Mouse (Mus musculus) left cerebral cortex, adult 2 months (tissue): ENCODE data around the gene Plpp2. TPM values are rescaled to one million over a fixed set of nuclear protein-coding genes. Genes with fewer than 3 reads are reported as not detected.
A peak's percentile ranks its signal among the peaks of the same experiment; 100 is the strongest.

Experiments
- DNase-seq, 2 experiments: peaks; one replicate each; pipeline ENCODE4 v3.0.0; 2021 to 2022; ENCODE audit warnings: low spot score in 2 of 2, mixed read lengths in 1 of 2; ENCODE audit errors: extremely low spot score in 1 of 2
- H3K27ac ChIP-seq: fragments of 200-600 bp; 2 replicates; pipeline ENCODE4 v1.8.1; 2022
- H3K4me3 ChIP-seq: fragments of 200-600 bp; 2 replicates; pipeline ENCODE4 v1.8.1; 2022
- CTCF ChIP-seq: fragments of 200-600 bp; IDR thresholded peaks from 2 replicates; pipeline ENCODE4 v1.8.1; 2022; ENCODE audit warnings: antibody characterized with exemption, mild to moderate bottlenecking, moderate library complexity
- intact Hi-C: fragments of 180-260 bp; cut with DNase I; formaldehyde crosslinking; loops from one replicate; pipeline ENCODE4 v1.15.1; 2025
- total RNA-seq, 2 experiments: library from RNA; stranded (reverse); gene quantifications; 2 replicates each; pipeline ENCODE4 v1.2.3; 2021

The Plpp2 gene
- total RNA-seq, 2 experiments from 2014 or later, result 2.2 to 3.4 TPM

- intact Hi-C loops, result no loop called here
- no peak for TF ChIP-seq CTCF
These were observed 36.3 kb upstream of the Plpp2 start for GRCm38 (mm10) chr10:79569921-79570320.

GRCm38 (mm10) chr10:79559716-79560115 lies 26.1 kb upstream of the Plpp2 start:
- no peak overlapping the region for H3K4me3 ChIP-seq
- no peak for DNase-seq
- no peak overlapping the region for H3K27ac ChIP-seq
- TF ChIP-seq CTCF, result no peak
- intact Hi-C loops, result no loop called here

More at GRCm38 (mm10) chr10:79569921-79570320, 36.3 kb upstream of the Plpp2 start:
- H3K4me3 ChIP-seq, result no peak overlapping the region
- DNase-seq, result no peak
- H3K27ac ChIP-seq, result no peak overlapping the region

GRCm38 (mm10) chr10:79557496-79557895 lies 23.9 kb upstream of the Plpp2 start:
- no peak for TF ChIP-seq CTCF
- DNase-seq, result no peak
- Histone ChIP-seq H3K4me3 (no peak overlapping the region), H3K27ac (no peak overlapping the region)
- intact Hi-C loops, result no loop called here

- H3K27ac ChIP-seq, result no peak overlapping the region
- intact Hi-C loops, result no loop called here
- no peak for TF ChIP-seq CTCF
- no peak for DNase-seq
- H3K4me3 ChIP-seq, result no peak overlapping the region
These were observed 23.4 kb upstream of the Plpp2 start for GRCm38 (mm10) chr10:79556951-79557350.

GRCm38 (mm10) chr10:79555238-79555724 lies 21.7 kb upstream of the Plpp2 start:
- peak overlapping the region; percentile 92 for H3K4me3 ChIP-seq
- intact Hi-C loops, result no loop called here
- no peak for DNase-seq
- no peak overlapping the region for H3K27ac ChIP-seq
- no peak for TF ChIP-seq CTCF

GRCm38 (mm10) chr10:79554330-79555237 lies 21.0 kb upstream of the Plpp2 start, which contains the start of gene Mier2:
Gene Mier2 (minus strand): TSS chr10:79555199.
- DNase-seq, result peak; percentile 87 to 89
- TF ChIP-seq CTCF, result no peak
- peak within 1 kb of the TSS; percentile 92 for H3K4me3 ChIP-seq
- H3K27ac ChIP-seq, result peak within 1 kb of the TSS; percentile 93
- intact Hi-C loops, result no loop called here

- no peak for TF ChIP-seq CTCF
- Histone ChIP-seq H3K4me3 (peak overlapping the region; percentile 92), H3K27ac (no peak overlapping the region)
- intact Hi-C loops, result no loop called here
- no peak for DNase-seq
These were observed 20.1 kb upstream of the Plpp2 start for GRCm38 (mm10) chr10:79553691-79554090.

GRCm38 (mm10) chr10:79553176-79553575 lies 19.6 kb upstream of the Plpp2 start:
- intact Hi-C loops, result no loop called here
- TF ChIP-seq CTCF, result no peak
- no peak for DNase-seq
- H3K4me3 ChIP-seq, result no peak overlapping the region
- no peak overlapping the region for H3K27ac ChIP-seq

DNA sequence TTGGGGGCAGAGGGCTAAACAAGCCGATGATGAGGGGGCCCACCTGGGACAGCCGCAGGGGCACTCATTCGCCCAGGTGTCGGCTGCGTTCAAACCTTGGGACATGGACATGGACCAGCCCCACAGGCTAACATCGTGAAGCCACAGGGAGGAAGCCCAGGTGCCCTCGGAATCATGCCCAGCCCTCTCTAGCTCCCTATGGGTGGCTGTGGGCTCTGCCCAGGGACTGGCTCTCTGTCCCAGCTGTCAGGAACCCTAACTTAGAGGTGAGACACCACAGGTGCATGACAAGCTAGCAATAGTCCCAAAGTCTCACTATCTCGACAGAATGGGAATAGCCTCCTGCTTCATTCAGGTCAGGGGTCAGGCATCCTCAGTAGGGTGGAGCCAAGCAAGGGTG lies 18.9 kb upstream of the Plpp2 start:
- H3K4me3 ChIP-seq, result no peak overlapping the region
- TF ChIP-seq CTCF, result no peak
- intact Hi-C loops, result no loop called here
- no peak for DNase-seq
- no peak overlapping the region for H3K27ac ChIP-seq

DNA sequence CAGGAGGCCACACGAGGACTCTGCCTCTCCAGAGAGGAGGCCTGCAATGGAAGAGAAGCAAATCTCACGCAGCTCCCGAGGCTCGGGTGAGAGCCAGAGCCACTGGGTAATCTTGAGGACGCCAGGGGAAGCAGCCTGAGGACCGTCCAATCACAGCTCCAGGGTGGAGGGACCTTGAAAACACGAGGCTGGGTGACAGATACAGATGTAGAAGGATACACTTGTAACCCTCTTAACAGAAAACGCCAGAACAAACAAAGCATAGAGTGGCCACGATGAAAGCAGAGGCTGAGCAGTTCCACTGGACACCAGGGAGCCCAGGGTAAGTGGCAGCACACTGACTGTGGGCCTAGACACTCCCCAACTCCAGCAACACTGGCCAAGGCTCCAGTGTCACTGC lies 16.8 kb upstream of the Plpp2 start:
- Histone ChIP-seq H3K4me3 (no peak overlapping the region), H3K27ac (no peak overlapping the region)
- intact Hi-C loops, result no loop called here
- no peak for TF ChIP-seq CTCF
- no peak for DNase-seq

DNA sequence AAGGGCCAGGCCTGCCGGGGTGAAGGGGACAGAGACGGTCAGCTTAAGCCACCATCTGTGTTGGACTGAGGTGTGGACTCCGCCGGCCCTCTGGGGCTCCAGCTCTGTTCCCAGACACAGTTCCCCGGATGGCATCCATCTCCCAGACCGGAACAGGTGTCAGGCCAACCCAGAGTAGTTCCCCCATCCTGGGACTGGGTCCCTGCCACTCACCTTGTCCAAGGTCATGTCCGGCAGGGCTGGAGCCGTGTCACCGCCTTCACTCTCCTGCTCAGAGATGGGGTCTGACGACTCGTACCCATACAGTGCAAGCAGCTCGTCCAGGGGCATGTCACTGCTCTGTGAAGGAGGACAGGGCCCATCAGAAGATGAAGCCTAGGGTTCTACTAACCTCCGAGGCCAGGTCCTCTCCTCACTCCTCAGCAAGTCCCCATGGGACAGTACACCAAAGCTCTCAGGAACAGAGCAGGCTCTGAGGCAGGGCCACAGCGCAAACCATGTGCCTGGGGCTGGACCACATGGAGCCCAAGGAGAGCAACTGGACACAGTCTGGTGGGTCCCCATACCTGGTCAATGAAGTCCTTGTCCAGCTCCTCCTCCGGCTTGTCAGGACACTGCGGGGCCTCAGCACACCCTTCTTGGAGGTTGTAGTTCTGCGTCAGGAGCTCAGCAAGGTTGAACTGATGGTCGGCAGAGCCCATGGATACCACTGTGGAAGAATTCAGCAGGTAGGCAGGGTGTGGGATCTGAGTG lies 15.6 kb upstream of the Plpp2 start:
- TF ChIP-seq CTCF, result no peak
- intact Hi-C loops, result no loop called here
- H3K4me3 ChIP-seq, result no peak overlapping the region
- H3K27ac ChIP-seq, result no peak overlapping the region
- DNase-seq, result no peak

GRCm38 (mm10) chr10:79548546-79548945 lies 14.9 kb upstream of the Plpp2 start:
- no peak for TF ChIP-seq CTCF
- no peak for DNase-seq
- H3K27ac ChIP-seq, result no peak overlapping the region
- intact Hi-C loops, result no loop called here
- no peak overlapping the region for H3K4me3 ChIP-seq
